Mouse (Mus musculus) ovary, postnatal 14 days (tissue): ENCODE results near the gene Doxl2.
"Not testable (repeated sequence)": the region's sequence is repeated elsewhere in the genome, so short reads cannot be mapped to it uniquely, and the experiment has no call there.

Experiments
- DNase-seq: peaks from one replicate; pipeline ENCODE4 v3.0.0; 2022; ENCODE audit warnings: low spot score

Gene Doxl2

DNA sequence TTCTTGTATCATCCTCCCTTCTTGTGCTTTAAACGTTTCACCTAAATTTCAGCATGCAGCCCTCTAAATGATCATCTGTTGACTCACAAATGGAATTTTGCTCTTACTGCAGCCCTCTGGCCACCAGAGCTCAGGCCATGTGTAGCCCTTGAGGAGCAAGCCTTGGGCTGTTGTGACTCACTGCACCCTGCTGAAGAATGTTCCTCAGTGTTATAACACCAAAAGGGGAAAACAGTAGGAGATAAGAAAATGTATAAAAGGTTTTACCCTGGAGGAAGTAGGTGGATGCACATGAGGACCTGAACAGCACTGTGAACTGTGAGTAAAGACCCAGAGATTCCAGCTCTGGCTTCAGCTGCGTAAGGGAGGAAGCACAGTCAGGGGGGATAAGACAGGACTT lies at the start of gene Doxl2:
Doxl2 (plus strand) TSS at position 301 of the 400 bp plus-strand sequence.
- DNase-seq: no peak

DNA sequence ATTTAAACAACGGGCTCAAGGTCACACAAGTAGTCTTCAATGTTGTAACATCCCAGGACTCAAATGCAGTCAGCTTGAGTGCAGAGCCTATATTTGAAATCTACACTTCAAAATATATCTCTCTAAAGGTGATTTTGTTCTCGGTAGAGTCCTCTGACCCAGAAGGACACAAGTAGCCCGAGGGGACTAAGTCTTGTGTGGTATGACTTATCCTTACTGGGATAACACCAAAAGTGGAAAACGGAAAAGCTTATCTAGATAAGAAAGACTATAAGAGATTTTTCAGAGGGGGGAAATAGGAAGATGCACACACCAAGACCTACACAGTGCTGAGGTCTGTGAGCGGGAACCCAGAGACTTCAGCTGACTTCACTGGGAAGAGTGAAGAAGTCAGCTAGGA lies 45.2 kb upstream of the Doxl2 start, which contains the start of gene 1600015I10Rik:
1600015I10Rik (plus strand) TSS at position 301 of the 400 bp plus-strand sequence.
- no peak for DNase-seq

DNA sequence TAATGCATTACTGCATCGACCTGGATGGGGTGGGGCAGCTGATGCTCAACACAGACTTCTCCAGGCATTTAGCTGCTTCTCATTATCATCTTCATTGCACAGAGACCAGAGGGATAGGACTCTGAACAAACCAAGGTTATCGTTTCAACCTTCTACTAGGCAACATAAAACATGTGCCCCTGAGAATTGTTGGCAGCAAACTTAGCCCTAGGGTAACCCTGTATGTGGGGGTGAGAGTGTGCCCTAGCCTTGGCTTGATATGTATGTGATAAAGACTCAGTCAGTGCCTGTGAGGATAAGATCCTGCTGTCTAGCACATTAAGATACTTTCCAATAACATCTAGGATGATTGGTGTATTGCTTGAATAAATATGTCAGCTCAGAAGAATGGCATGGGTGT lies 25.2 kb upstream of the Doxl2 start:
- no peak for DNase-seq

DNA sequence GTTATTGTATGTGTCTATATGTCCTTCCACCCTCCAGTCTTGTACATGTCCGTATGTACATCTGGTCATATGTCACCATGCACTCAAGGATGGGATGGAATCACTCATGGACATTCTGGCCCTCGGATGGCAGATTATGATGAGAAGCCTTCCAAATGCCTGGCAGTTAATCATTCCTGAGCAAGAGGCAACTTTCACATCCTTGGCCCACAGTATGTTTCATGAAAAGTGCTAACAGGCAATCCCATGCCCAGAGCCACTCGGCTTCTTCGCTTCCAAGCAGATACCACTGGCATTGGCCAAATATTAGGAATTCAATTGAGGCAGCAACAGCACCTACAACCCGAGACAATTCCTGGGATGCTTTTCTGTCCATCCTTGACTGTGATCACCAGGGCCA lies 24.1 kb upstream of the Doxl2 start:
- no peak for DNase-seq

DNA sequence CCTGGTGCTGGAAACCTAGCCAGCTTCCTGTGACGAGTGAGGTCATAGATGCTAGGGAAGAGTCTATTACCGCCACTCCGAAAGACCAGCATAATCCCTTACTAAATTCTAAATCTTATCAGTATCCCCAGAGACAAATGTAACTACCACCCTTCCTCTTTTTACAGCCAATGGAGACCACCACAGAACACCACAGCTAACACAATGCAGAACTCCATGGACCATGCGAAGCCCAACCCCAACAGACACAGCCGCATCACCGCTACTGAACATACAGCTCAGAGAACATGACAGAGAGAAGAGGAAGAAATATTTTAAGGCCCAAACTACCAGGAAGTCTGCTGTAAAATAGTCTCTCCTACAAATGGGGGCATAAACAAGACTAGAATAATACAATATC lies 23.1 kb upstream of the Doxl2 start:
- DNase-seq: no peak

DNA sequence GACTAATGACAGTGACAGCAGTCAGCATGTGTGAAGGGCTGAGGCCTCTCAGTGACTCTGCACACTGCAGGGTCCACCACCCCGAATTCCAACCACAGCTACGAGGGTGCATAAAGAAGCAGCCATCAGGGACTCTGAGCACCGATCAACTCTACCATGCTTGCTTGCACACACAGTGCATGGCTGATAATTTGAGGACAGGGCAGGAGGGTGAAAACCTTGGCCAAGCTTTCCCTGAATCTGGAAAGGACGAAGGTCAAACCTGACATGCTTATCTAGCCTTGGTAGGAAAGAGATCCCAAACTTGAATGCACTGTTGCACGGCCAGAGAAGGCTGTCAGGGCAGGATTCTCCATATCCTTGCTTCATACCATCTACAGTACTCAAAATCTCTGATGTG lies 21.5 kb upstream of the Doxl2 start:
- DNase-seq: no peak

DNA sequence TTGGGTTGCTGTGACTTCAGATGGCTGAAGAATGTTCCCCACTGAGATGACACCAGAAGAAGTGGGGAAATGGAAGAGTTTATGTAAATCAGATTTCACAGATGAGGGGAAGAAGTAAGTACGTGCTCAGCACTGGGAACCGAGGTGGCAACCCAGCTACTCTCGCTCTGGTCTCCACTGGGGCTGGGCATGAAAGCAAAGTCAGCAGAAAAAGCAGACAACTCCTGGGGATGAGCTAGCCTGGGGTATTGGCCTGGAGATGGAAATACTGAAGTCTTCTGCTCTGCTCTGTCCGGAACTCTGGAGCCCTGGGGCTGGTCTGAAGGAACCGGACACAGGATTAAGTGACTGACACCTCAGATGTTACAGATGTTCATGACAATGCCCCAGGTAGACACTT lies 20.6 kb upstream of the Doxl2 start:
- DNase-seq: no peak

DNA sequence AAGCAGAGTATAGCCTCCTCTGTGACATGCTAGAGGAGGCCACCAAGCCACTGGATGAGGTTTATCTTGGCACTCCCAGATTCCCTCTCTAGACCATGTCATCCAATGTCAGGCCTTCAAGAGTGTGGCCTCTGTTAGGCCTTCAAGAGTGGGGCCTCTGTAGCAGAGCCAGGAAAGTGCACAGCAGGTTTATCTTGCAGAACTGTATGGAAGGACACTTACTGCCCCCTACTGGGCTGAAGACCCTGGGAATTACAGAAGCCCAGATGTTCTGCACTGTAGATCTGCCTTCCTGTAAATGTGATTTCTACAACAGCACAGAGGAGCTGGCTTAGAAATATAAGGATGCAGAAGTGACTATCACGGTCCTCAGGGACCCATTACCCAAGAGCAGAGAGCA lies 19.8 kb upstream of the Doxl2 start:
- DNase-seq: peak; percentile 61

DNA sequence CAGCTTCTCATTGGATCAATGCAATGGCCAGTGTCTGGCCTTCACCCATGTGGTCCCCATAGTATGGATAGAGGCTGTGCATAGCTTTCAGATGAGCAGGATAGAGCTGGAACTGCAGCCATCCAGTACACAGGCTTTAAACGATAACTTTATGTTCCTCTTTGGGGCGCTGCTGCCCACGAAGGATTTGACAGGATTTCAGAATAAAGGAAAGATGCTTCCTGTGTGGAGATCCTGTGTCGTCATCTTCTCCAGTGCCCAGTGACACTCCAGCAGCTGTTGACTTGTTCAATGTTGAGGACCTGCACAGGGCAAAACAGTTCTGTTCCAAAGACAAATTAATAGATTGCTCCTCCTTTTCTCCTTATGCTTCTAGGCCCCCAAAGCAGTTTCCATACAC lies 18.0 kb upstream of the Doxl2 start:
- DNase-seq: no peak

DNA sequence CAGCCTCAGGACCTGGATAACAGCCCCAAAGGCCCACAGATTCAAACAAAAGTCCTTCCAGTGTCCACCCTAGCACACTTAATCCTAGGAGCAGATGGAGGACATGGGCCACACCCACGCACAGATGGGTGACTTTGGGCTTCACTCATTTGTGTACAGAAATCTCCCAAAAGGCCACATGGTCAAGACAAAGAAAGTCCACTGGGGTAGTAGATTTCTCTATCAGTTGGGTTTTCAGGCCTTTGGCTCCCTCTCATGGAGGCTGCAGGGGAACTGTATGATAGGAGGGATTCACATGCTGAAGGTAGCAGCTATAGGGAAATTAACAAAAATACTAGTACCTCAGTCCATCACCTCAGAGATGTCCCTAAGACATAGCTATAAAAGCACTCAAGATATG lies 16.7 kb upstream of the Doxl2 start:
- peak; percentile 13 for DNase-seq

DNA sequence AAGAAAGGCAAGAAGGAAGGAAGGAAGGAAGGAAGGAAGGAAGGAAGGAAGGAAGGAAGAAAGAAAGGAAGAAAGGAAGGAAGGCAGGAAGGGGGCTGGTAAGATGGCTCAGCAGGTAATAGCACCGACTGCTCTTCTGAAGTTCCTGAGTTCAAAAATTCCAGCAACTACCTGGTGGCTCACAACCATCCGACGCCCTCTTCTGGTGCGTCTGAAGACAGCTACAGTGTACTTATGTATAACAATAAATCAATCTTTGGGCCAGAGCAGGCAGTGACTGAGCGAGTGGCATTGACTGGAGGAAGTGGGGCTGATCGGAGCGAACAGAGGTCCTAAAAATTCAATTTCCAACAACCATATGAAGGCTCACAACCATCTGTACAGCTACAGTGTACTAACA lies 15.6 kb upstream of the Doxl2 start:
- not testable (repeated sequence) for DNase-seq

DNA sequence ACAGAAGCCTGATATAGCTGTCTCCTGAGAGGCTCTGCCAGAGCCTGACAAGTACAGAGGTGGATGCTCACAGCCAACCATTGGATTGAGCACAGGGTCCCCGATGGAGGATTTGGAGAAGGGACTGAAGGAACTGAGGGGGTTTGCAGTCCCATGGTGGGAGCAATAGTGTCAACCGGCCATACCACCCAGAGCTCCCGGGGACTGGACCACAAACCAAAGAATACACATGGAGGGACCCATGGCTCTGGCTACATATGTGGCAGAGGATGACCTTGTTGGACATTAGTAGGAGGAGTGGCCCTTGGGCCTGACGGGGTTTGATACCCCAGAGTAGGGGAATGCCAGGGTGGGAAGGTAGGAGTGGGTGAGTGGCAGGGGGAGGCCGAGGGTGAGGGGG lies 8.1 kb upstream of the Doxl2 start:
- not testable (repeated sequence) for DNase-seq

DNA sequence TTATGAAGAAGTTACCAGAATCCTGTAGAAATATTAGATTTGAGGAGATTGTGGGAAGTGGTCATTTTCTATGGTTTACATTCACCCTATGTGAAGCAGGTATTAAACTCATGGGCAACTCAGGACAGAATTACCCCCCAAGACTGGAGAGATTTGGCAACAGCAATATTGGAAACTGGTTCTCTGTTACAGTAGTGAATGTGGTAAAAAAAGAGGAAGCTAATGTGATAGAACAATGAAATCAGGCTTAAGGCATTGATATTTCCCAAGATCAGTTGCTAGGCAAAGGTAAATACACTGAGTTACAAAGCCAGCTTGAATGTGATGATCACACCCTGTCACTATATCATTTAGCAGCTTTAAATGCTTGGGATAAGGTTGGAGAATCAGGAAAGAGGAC lies 6.9 kb upstream of the Doxl2 start:
- no peak for DNase-seq

DNA sequence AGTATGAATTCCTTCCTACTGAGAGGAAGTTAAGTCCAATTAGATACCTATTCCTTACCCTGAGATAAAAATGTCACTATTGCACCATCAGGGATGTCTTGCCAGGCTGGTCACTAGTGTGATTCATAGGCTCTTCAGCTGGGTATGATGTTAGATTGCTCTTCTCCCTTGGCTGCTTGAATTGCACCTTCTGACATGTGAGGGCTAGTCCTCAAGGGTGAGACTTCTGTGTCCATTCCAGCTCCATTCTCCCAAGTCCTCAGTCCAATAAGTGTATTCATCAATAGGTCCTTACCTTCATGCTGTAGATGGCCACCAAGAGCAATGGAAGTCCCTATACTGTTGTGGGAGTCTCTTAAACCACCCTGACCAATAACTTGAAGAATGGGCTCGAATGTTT lies 4.9 kb downstream of the Doxl2 start:
- no peak for DNase-seq

DNA sequence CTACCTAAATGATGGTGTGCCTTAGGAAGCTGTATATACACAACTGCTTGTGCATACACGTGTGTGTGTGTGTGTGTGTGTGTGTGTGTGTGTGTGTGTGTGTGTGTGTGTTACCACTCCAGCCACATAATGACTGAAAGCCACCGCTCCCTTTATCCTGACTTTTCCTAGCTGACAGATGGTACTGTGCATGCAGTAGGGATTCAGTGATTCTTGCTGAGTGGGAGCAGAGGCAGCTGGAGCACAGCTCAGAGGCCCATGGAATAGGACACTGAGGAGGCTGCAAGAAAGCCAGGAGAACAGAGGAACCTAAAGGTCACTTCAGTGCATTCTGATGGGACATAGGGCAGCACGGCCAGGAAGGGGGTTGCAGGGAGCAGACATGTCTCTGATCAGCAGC lies 7.5 kb downstream of the Doxl2 start:
- no peak for DNase-seq

DNA sequence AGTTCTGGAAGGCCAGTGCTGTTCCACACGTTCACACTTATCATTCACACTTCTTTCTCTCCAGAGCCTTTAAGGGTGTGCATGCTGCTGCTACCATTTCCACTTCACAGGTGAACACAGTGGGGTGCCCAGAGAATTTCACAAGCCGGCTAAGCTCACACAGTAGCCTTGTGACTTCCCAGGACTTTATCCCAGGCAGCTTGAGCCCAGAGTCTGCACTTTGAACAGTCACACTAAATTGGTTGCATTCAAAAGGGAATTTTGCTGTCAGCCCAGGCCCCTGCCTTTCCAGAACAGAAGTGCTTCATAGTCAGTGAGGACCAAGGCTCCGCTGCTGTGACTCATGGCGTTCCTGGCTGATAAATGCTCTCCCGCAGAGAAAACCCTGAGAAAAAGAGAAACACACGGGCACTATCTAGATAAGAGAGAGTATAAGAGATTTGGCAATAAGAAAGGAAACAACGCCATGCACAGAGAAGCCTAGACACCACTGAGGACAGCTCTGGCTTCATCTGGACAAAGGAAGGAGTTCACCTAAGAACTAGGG lies 11.8 kb downstream of the Doxl2 start, which contains the start of gene Svs1:
Svs1 (plus strand) TSS at position 418 of the 547 bp plus-strand sequence.
- DNase-seq: no peak

DNA sequence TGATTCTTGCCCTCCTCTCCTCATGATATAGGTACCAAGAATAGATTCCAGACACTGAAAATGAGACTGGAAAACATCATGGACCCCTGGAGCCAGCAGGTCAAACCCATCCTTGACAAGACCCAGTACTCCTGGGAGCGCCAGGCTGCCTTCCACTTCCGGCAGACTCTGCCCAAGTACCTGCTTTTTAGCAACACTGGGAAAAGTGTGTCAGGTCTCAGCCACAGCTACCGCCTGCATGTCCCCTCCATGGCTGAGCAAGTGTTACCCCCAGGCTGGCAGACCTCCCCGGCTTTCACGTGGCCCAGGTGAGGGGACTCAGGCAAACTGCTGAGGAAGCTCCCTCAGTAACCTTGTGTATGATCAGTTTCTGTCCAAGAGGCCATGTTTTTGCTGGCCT lies 15.2 kb downstream of the Doxl2 start:
- DNase-seq: no peak

DNA sequence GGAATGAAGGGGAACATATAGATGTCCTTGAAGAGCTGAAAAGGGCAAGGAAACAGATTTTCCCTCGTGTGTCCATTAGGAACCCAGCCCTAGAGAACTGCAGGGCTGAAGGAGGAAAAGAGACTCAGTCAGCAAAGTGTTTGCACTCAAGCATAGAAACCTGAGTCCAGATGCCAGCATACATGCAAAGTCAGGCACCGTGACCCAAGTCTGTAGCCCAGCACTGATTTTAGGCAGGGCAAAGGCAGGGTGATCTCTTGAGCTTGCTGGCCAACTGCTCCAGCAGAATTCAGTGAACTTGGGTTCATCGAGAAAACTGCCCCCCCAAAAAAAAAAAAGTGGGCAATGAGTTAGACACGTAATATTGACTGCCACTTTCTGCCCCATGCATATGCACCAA lies 17.2 kb downstream of the Doxl2 start:
- no peak for DNase-seq

DNA sequence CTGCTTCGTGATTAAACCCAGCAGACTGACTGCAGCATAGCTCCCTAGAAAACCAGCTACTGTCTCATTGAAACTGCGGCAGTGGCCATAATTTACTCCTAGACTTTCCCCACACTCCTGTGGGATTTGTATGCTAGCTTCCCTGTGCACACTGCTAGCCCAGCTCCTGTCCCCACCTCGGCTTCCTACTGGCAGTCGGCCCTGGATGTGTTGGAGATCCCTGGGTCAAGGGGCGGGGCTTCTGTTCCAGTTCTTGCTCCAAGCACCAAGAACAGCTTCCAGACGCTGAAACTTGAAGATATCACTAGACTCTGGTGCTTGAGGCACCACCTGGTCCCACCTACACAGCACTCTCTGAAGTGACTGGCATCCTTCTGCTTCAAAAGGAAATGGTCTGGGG lies 23.4 kb downstream of the Doxl2 start:
- no peak for DNase-seq

DNA sequence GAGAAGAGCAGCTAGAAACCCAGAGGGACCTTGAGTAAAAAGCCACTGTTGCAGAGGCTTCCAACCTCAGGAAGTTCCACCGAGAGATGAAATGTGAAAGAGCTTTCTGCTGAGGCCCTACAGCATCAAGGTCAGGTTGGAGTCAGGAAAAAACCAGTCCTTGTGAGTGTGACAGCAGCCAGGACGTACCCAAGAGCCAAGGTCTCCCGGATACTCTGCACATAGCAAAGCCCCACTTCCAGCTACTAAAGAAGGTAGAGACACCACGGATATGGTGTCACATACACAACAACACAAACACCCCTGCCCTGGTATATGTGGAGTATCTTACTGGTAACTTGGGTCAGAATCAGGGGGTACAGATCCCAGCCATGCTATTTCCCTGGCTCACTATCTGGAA lies 24.0 kb downstream of the Doxl2 start:
- no peak for DNase-seq

DNA sequence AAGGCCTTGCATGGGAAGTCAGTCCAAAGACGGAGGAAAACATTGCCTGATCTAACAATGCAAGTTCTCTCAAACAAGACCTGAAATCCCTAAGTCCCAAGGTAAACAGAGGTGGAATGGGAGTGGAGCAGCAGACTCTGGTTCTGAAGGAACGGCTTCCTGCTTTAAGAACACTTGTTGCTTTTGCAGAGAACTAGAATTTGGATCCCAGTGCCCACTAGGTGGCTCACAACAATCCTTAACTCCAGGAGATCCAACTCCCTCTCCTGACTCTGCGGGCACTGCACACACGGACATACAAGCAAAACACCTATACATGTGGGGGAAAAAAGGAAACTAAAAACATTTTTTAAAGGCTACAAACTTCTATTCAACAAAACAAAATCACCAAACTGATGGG lies 28.6 kb downstream of the Doxl2 start:
- no peak for DNase-seq

DNA sequence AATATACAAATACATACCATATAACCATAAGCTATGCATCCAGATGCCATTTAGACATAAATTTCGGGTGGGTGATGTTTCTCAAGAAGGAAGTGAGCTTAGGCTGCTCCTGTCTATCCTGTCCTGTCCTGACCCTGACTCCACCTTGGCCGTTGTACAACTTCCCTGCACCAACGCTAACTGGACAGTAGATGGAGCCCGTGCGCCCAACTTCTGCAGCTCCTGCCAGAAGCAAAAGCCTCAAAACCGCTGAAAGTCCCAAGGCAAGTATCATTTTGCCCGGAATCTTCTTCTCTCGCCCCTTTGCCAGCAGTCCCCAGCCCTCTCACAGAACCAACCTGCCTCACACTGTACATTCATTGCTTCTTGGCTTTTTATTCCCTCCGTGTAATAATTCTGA lies 33.2 kb downstream of the Doxl2 start:
- peak; percentile 47 for DNase-seq

DNA sequence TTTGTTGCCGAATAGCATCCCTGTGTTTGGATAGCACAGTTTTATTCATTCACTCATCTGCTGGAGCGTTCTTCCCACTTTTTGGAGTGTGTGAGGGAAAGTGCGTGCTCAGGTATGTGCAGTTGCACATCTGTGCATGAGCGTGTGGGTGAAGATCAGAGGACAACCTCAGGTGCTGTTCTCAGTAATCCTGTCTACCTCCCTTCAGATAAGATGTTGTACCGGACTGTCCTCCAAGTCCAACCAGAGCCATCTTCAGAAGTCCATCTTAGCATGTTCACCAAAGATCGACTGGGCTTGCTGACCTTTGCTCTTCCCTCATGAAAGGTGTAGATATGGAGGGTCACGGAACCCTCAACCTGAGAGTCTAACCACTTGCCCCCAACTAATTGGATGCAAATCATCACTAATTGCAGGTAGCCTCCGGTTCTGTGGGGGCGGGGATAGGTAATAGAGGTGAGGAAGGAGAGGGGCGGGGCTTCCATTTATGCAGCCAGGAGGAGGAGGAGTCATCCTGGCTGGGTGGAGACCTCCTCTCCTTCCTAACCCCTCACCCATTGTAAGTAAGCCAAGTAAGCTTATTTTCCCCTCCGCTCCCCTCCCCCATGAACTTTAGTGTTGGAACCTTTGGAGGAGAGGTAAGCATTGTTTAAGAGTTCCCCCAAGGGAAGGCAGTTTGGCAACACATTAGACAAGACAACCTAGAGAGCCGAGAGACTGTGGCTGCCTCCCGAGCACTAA lies 33.8 kb downstream of the Doxl2 start:
- DNase-seq: no peak

DNA sequence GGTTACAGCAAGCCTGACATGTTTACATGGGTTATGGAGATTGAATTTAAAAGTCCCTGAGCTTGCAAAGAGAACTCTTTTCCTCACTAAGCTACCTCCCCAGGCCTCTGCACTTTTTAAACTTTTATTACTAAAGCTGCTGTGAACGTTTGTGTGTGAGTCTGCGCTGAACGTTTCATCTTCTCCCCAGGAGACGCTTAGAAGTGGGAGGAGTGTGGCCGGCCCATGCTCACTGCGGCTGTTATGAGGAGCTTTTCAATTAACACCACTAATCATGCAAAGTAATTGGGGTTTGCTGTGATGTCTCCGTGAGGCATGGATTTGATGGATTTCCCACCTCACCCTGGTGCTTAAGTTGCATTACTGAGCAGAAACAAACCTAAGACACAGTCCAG lies 34.4 kb downstream of the Doxl2 start:
- DNase-seq: no peak
